In the genomic region with DNA sequence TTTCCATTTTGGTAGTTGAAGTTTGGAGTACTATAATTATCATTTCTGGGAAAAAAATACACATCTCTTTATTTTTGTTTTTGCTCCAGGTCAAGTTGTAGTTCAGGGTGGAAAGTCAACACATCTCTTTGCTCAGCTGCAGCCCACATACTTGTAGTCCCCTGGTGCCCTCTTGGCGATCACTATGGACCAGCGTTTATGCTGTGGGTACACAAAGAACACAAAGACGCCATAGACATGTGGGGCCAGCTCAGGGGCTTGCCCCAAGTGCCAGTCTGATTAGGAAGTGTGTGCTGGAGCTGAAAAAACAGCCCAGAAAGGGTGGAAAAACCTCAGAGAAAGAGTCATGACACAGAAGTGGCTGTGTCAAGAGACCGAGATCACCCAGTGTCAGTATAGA, we compare ENCODE assay signal across 15 mouse cellular contexts.
"Had no signal": no experiment of that assay in that cellular context is flagged by ENCODE, and none has a peak within 500 bp of the region (broad histone marks: within the 10 kb centered on the region; RNA-seq: fewer than 3 reads in every experiment).

No protein-coding gene starts in this region.

- H3K27me3 ChIP-seq: kidney, embryonic 15.5 days; limb, embryonic 12.5 days; midbrain, embryonic 12.5 days; neural tube, embryonic 13.5 days had no signal

- H3K9ac ChIP-seq: kidney, embryonic 15.5 days; limb, embryonic 12.5 days; liver, embryonic 14.5 days; midbrain, embryonic 12.5 days; neural tube, embryonic 13.5 days had no signal

- H3K9me3 ChIP-seq: kidney, embryonic 15.5 days; limb, embryonic 12.5 days; midbrain, embryonic 12.5 days; neural tube, embryonic 13.5 days had no signal

- H3K4me2 ChIP-seq: kidney, embryonic 15.5 days; limb, embryonic 12.5 days; midbrain, embryonic 12.5 days; neural tube, embryonic 13.5 days had no signal

- ATAC-seq: intestine, embryonic 16.5 days; midbrain, embryonic 16.5 days had no signal

- DNase-seq: kidney, adult 2 months; kidney, postnatal 14 days; layer of hippocampus, postnatal 36 days; lung, postnatal 4 days; retina, postnatal 1 day; right cerebral cortex, postnatal 4 days; spleen, adult 18-20 months; thymus, postnatal 14 days had no signal

- H3K4me3 ChIP-seq: kidney, embryonic 15.5 days; limb, embryonic 12.5 days; midbrain, embryonic 12.5 days; neural tube, embryonic 13.5 days had no signal

- H3K27ac ChIP-seq: kidney, embryonic 15.5 days; limb, embryonic 12.5 days; liver, embryonic 14.5 days; midbrain, embryonic 12.5 days; neural tube, embryonic 13.5 days had no signal

- H3K36me3 ChIP-seq: kidney, embryonic 15.5 days; limb, embryonic 12.5 days; midbrain, embryonic 12.5 days; neural tube, embryonic 13.5 days had no signal
